Mouse (Mus musculus): ENCODE data around the gene Gmppb.

Gene Gmppb

GRCm38 (mm10) chr9:108073141-108073930 is 24.3 kb downstream of the Gmppb start:
- no peak for DNase-seq (ENCODE audit: low read depth)

GRCm38 (mm10) chr9:108080168-108080567 is 31.1 kb downstream of the Gmppb start, which contains the start of gene Mst1:
Gene Mst1 (plus strand): TSS chr9:108080436.
- DNase-seq (ENCODE audit: low read depth): peak; percentile 73

DNA sequence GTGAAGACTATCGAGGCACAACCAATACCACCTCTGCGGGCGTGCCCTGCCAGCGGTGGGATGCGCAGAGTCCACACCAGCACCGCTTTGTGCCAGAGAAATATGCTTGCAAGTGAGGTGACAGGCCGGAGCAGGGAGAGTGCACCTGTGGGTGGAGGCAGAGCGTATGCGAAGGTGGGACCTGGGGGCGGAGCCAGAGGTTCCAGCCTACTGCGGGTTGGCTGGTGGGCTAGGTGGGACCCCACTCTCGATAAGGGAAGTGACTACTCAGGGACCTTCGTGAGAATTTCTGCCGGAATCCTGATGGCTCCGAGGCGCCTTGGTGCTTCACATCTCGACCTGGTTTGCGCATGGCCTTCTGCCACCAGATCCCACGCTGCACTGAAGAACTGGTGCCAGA is 33.5 kb downstream of the Gmppb start:
- no peak for DNase-seq (ENCODE audit: low read depth)

DNA sequence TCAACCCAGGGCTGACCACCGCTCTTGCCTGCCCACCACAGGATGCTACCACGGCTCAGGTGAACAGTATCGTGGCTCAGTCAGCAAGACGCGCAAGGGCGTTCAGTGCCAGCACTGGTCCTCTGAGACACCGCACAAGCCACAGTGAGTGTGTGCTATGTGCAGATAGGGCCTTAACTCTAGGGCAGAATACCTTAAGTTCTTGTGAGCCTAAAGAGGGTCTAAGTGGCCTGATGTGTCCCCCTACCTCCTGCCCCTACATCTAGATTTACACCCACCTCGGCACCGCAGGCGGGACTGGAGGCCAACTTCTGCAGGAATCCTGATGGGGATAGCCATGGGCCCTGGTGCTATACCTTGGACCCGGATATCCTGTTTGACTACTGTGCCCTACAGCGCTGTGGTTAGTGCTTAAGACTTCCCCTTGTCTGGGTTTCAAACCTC is 34.0 kb downstream of the Gmppb start, which contains the start of gene Rnf123:
Gene Rnf123, minus strand, starts transcription at position 359 of the 444 bp plus-strand sequence.
- no peak for DNase-seq (ENCODE audit: low read depth)

DNA sequence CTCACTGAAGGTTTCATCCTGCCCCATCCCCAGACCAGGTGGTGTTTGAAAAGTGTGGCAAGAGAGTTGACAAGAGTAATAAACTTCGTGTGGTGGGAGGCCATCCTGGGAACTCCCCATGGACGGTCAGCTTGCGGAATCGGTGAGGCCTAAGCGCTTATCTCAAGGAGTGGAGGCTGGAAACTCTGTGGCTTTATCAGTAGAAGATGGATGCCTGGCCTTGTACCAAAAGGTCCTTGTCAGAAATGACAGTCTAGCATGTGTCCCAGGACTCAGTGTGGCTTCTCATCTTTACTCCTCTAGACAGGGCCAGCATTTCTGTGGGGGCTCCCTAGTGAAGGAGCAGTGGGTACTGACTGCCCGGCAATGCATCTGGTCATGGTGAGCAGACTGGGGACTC is 34.5 kb downstream of the Gmppb start:
- DNase-seq (ENCODE audit: low read depth): no peak

- no peak for DNase-seq (ENCODE audit: low read depth)
Measured at GRCm38 (mm10) chr9:108085261-108085660, 36.2 kb downstream of the Gmppb start.

DNA sequence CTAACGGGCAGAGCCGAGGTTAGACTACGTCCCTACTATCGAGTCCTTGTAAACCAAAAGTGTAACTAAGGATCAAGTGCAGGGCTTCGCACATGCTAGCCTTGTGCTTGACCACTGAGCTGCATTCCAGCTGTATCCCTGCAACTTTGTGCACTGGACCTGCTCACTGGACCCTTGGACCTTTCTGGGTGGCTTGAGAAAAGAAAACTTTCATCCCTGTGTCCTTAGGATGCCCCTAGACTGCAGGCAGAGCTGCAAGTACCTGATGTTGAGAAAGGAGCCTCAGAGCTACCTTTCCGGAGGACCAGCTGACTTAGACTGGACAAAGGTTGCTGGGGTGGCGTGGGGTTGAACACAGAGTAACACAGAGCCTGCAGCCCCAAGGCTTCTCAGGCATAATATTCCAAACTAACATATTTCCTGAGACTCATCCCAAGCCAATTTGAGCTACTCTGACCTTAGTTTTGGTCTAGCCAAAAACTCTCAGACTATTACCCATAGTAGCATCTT is 41.6 kb downstream of the Gmppb start:
- no peak for DNase-seq (ENCODE audit: low read depth)

DNA sequence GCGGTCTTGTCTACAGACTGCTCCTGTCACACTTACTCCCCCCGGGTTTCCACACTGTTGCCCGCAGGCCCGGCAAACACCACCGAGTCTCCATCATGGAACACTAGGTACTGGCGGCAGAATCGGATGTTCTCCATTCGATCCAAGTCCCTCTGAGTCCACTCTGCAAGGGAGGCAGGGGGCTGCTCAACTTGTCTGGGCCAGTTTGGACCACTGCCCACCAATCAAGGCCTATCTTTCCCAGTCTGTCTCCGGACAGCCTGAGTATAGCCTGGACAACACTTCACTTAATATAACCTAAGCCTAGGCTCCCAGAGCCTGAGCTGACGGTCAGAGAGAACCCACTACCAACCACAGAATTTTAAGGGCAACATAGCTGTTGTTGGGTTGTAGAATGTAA is 44.5 kb downstream of the Gmppb start:
- DNase-seq (ENCODE audit: low read depth): peak; percentile 7

GRCm38 (mm10) chr9:108094184-108094941 is 45.3 kb downstream of the Gmppb start, which contains the start of gene Apeh:
Gene Apeh (minus strand): TSS chr9:108094606.
- peak; percentile 97 for DNase-seq (ENCODE audit: low read depth)

- peak; percentile 57 for DNase-seq (ENCODE audit: low read depth)
Measured at GRCm38 (mm10) chr9:108094998-108095411, 46.0 kb downstream of the Gmppb start.

DNA sequence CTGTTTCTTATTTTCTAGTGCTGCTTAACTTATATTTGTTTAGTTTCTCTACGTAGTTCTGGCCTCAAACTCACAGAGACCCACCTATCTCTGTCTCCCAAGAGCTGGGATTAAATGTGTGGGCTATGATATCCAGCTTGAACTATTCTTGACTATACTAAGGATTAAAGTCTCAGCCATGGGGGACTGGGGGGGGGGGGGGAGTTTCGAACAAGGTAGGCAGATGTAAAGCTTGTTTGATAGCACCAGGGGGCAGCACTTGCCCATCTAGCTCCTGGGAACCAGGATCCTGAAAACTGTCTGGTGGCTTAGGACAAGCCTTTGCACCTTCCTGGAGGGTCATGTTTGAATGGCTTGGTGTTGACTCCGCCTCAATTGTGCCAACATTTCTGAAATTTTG is 46.5 kb downstream of the Gmppb start:
- peak; percentile 87 for DNase-seq (ENCODE audit: low read depth)

DNA sequence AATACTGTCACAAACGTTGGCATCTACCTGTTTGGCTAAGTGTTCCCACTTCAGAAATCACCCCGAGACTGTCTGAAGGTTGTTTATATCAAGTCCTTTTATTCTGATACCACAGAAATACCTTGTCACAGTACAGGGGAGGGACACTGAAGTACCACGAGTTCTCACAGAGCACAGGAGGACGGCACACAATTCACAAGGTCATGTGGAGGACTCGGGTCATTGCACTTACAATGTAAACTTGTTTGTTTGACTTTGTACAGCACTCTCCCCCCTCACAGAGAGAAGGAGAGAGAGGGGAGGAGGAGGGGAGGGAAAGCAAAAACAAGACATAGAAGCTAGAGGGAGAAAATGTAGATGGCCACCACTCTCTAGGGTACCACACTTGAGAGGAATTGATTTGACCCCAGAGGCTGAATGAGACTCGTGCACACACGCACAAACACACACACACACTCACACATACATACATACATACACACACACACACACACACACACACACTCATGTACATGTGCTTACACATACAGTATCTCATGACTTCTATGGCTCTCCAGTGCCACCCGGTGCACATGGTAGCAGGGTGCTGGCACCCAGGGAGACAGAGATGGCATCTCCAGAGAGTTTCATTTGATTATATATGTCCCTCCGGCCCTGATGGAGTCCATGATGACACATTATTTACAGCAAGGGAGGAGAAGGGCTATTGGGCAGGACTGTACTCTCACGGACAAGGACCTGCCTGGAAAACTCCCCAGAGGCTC is 47.1 kb downstream of the Gmppb start:
- no peak for DNase-seq (ENCODE audit: low read depth)

GRCm38 (mm10) chr9:108099619-108100018 is 50.6 kb downstream of the Gmppb start:
- DNase-seq (ENCODE audit: low read depth): no peak

All from 416B (cell line).